Mouse (Mus musculus): ENCODE data around the gene Slc6a1. TPM values are rescaled to one million over a fixed set of nuclear protein-coding genes. Genes with fewer than 3 reads are reported as not detected.

The Slc6a1 gene
- total and polyA plus RNA-seq, 3 experiments, result 0.04 TPM; not detected in 2

DNA sequence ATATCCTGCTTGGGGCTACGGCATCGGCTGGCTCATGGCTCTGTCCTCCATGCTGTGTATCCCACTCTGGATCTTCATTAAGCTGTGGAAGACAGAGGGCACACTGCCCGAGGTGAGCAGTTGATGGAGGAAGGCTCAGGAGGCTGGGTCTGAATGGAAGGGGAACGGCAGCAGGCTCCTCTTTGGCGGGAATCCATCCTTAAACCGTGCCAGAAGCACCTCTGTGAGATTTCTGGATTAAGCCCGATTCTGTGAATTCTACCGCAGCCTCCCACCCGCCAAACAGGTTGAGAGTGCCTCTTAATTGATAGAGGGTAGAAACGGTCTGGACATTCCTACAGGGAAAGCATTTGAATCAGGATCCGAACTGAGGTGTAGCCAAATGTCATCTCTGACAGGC is 36.8 kb upstream of the Slc6a1 start:
- in situ Hi-C loops (cut with MboI; ENCODE audit: low pct_ligation_motif_present, low pct_unique_long_range_greater_than_20kb, low sequenced_read_pairs), result no loop called here
- TF ChIP-seq ELF1 (IDR thresholded peaks at IDR 0.05; ENCODE audit: low read depth, low read length) (no peak), TCF12 (IDR thresholded peaks at IDR 0.05; ENCODE audit: low read depth, low read length) (no peak), ZNF384 (IDR thresholded peaks at IDR 0.05; ENCODE audit: low read depth, low read length) (no peak), MEF2A (IDR thresholded peaks at IDR 0.05; ENCODE audit: borderline replicate concordance, low read depth, low read length) (no peak), NRF1 (IDR thresholded peaks at IDR 0.05; ENCODE audit: low read depth, low read length) (no peak), NELFE (IDR thresholded peaks at IDR 0.05; ENCODE audit: low read depth, low read length) (no peak)
- dilution Hi-C loops (cut with MboI; ENCODE audit: extremely low pct_ligation_motif_present, extremely low pct_unique_long_range_greater_than_20kb, low sequenced_read_pairs), result no loop called here
- no peak for DNase-seq (ENCODE audit: extremely low read depth)
- H3K4me3 ChIP-seq (replicated peaks in 1 of 3; ENCODE audit: low read depth in 2 of 3, low read length in 2 of 3, poor library complexity in 1 of 3), result no peak overlapping the region
- no peak overlapping the region for H3K9ac ChIP-seq (ENCODE audit: insufficient read depth, low read depth)
- no peak overlapping the region for H3K4me2 ChIP-seq (ENCODE audit: insufficient read depth, low read depth, poor library complexity, severe bottlenecking)
- no peaks in the 10 kb centered on the region for H3K79me2 ChIP-seq (replicated peaks; ENCODE audit: control insufficient read depth, extremely low read depth, insufficient read depth, poor library complexity, severe bottlenecking)
- peaks cover 92% of the 10 kb centered on the region for H3K27me3 ChIP-seq (replicated peaks)
- no peaks in the 10 kb centered on the region for H3K36me3 ChIP-seq (replicated peaks in 1 of 2; ENCODE audit: control insufficient read depth in 1 of 2, insufficient read depth in 1 of 2, low read length in 1 of 2)
- H3K27ac ChIP-seq (ENCODE audit: insufficient read depth, low read depth), result no peak overlapping the region
- H3K9me3 ChIP-seq (replicated peaks; ENCODE audit: low read length), result no peaks in the 10 kb centered on the region
- H3K4me1 ChIP-seq (ENCODE audit: control insufficient read depth in 1 of 2, insufficient read depth in 2 of 2), result no peaks in the 10 kb centered on the region

DNA sequence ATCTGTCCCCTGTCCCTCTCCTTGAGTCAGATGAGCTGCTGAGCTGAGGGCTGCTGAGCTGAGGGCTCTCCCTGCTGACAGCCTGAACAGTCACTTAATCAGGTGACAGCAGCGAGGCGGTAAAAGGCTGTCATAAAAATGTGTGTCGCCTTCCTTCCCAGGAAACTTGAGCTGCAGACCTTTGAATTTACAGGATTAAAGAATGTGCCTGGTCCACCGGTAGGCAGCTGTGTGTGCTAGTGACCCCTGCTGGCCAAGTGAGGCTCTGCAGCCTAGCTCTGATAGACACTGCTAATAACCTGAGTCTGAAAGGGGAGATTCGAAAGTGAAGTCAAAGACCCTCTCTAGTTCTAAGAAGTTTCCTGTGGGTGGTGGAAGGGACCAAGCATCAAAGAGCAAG is 32.1 kb upstream of the Slc6a1 start:
- peak; percentile 35 for DNase-seq (ENCODE audit: extremely low read depth)
- H3K4me3 ChIP-seq (replicated peaks in 1 of 3; ENCODE audit: low read depth in 2 of 3, low read length in 2 of 3, poor library complexity in 1 of 3), result no peak overlapping the region
- no peaks in the 10 kb centered on the region for H3K9me3 ChIP-seq (replicated peaks; ENCODE audit: low read length)
- H3K9ac ChIP-seq (ENCODE audit: insufficient read depth, low read depth), result no peak overlapping the region
- no peaks in the 10 kb centered on the region for H3K79me2 ChIP-seq (replicated peaks; ENCODE audit: control insufficient read depth, extremely low read depth, insufficient read depth, poor library complexity, severe bottlenecking)
- peaks cover 90% of the 10 kb centered on the region for H3K27me3 ChIP-seq (replicated peaks)
- peak; percentile 52 for TF ChIP-seq RAD21 (IDR thresholded peaks at IDR 0.05; ENCODE audit: low read depth, low read length)
- peak; percentile 72 for TF ChIP-seq SMC3 (IDR thresholded peaks at IDR 0.05; ENCODE audit: low read depth, low read length)
- TF ChIP-seq MYC (IDR thresholded peaks at IDR 0.05; ENCODE audit: low read depth, low read length), result no peak
- peak; percentile 83 to 97 for TF ChIP-seq CTCF (conservative IDR thresholded peaks at IDR 0.05 in 1 of 2, IDR thresholded peaks at IDR 0.05 in 1 of 2; ENCODE audit: low read depth in 2 of 2, low read length in 2 of 2)
- no peak for TF ChIP-seq UBTF (IDR thresholded peaks at IDR 0.05; ENCODE audit: low read depth, low read length)
- in situ Hi-C loops (cut with MboI; ENCODE audit: low pct_ligation_motif_present, low pct_unique_long_range_greater_than_20kb, low sequenced_read_pairs) (no loop called here), dilution Hi-C loops (cut with MboI; ENCODE audit: extremely low pct_ligation_motif_present, extremely low pct_unique_long_range_greater_than_20kb, low sequenced_read_pairs) (no loop called here)
- peaks cover 0 to 3% of the 10 kb centered on the region in 2 experiments; a peak in 1 of 4 replicates for H3K4me1 ChIP-seq (ENCODE audit: control insufficient read depth in 1 of 2, insufficient read depth in 2 of 2)
- H3K4me2 ChIP-seq (ENCODE audit: insufficient read depth, low read depth, poor library complexity, severe bottlenecking), result no peak overlapping the region
- no peaks in the 10 kb centered on the region for H3K36me3 ChIP-seq (replicated peaks in 1 of 2; ENCODE audit: control insufficient read depth in 1 of 2, insufficient read depth in 1 of 2, low read length in 1 of 2)
- no peak overlapping the region for H3K27ac ChIP-seq (ENCODE audit: insufficient read depth, low read depth)

DNA sequence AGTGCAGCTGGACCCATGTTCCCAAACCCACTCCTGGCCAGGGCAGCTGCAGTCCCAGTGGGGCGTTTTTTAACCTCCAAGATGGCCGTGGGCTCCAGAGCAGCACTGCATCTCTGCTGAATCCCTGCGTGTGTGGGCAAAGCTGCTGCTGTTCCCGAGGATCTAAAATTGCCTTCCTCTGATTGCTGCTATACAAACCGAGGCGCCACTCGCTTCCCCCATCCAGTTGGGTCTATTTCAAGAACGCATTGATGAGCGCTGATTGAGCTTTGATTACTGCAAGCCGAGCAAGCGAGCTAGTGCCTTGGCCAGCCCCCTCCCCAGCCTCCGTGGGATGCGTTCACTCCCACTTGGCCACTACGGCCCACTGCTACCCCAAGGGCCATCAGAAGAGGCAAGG is 27.5 kb upstream of the Slc6a1 start:
- no peaks in the 10 kb centered on the region for H3K36me3 ChIP-seq (replicated peaks in 1 of 2; ENCODE audit: control insufficient read depth in 1 of 2, insufficient read depth in 1 of 2, low read length in 1 of 2)
- peaks cover 77% of the 10 kb centered on the region for H3K27me3 ChIP-seq (replicated peaks)
- in situ Hi-C loops (cut with MboI; ENCODE audit: low pct_ligation_motif_present, low pct_unique_long_range_greater_than_20kb, low sequenced_read_pairs), result no loop called here
- H3K4me2 ChIP-seq (ENCODE audit: insufficient read depth, low read depth, poor library complexity, severe bottlenecking), result no peak overlapping the region
- H3K9ac ChIP-seq (ENCODE audit: insufficient read depth, low read depth), result no peak overlapping the region
- dilution Hi-C loops (cut with MboI; ENCODE audit: extremely low pct_ligation_motif_present, extremely low pct_unique_long_range_greater_than_20kb, low sequenced_read_pairs), result no loop called here
- TF ChIP-seq ZC3H11A (IDR thresholded peaks at IDR 0.05; ENCODE audit: low read depth, low read length), result no peak
- TF ChIP-seq CHD1 (IDR thresholded peaks at IDR 0.05; ENCODE audit: low read depth, low read length), result no peak
- TF ChIP-seq CHD2 (IDR thresholded peaks at IDR 0.05; ENCODE audit: low read length), result no peak
- no peak for TF ChIP-seq TCF12 (IDR thresholded peaks at IDR 0.05; ENCODE audit: low read depth, low read length)
- TF ChIP-seq HCFC1 (IDR thresholded peaks at IDR 0.05; ENCODE audit: low read depth, low read length), result no peak
- no peak for TF ChIP-seq MEF2A (IDR thresholded peaks at IDR 0.05; ENCODE audit: borderline replicate concordance, low read depth, low read length)
- TF ChIP-seq ZKSCAN1 (IDR thresholded peaks at IDR 0.05; ENCODE audit: borderline replicate concordance, low read depth, low read length), result no peak
- TF ChIP-seq RCOR1 (conservative IDR thresholded peaks at IDR 0.05; ENCODE audit: low read depth, low read length), result no peak
- TF ChIP-seq ZNF384 (IDR thresholded peaks at IDR 0.05; ENCODE audit: low read depth, low read length), result no peak
- no peak for TF ChIP-seq IRF4 (IDR thresholded peaks at IDR 0.05; ENCODE audit: low read depth, low read length)
- TF ChIP-seq JUN (IDR thresholded peaks at IDR 0.05; ENCODE audit: insufficient read depth, low read depth, low read length), result no peak
- no peak for TF ChIP-seq TBP (conservative IDR thresholded peaks at IDR 0.05; ENCODE audit: low read depth, low read length)
- H3K9me3 ChIP-seq (replicated peaks; ENCODE audit: low read length), result no peaks in the 10 kb centered on the region
- no peak for DNase-seq (ENCODE audit: extremely low read depth)
- H3K4me1 ChIP-seq (ENCODE audit: control insufficient read depth in 1 of 2, insufficient read depth in 2 of 2), result peaks cover 0 to 3% of the 10 kb centered on the region in 2 experiments; a peak in 1 of 4 replicates
- no peak overlapping the region for H3K4me3 ChIP-seq (replicated peaks in 1 of 3; ENCODE audit: low read depth in 2 of 3, low read length in 2 of 3, poor library complexity in 1 of 3)
- H3K27ac ChIP-seq (ENCODE audit: insufficient read depth, low read depth), result no peak overlapping the region
- H3K79me2 ChIP-seq (replicated peaks; ENCODE audit: control insufficient read depth, extremely low read depth, insufficient read depth, poor library complexity, severe bottlenecking), result no peaks in the 10 kb centered on the region
